Mouse (Mus musculus) bone marrow macrophage, adult 2 months (primary cell): ENCODE results near the gene Sprr2j-ps.

Source experiments
- CTCF ChIP-seq: IDR thresholded peaks from 2 replicates; pipeline ENCODE4 v1.5.1; 2012; ENCODE audit warnings: low read depth, mild to moderate bottlenecking, low read length, moderate library complexity
- POLR2A ChIP-seq: IDR thresholded peaks from 2 replicates; pipeline ENCODE4 v1.6.1; 2012; ENCODE audit warnings: mild to moderate bottlenecking, low read depth, low read length, borderline replicate concordance

- TF ChIP-seq CTCF = no peak
- TF ChIP-seq POLR2A = no peak
These were observed 23.6 kb upstream of the Sprr2j-ps start for GRCm38 (mm10) chr3:92394301-92394700.
